8 mouse cellular contexts compared by ENCODE assay signal in genomic region chr12:80112071-80112660, GRCm38 (mm10). TPM values are rescaled to one million over a fixed set of nuclear protein-coding genes. Genes with fewer than 3 reads are reported as not detected.
DNase-seq lines count a peak whose midpoint lies in the region; ATAC-seq and TF ChIP-seq lines count a peak whose summit lies in the region.

No protein-coding gene starts in this region.

- peak overlapping the region; percentile 92 for H3K4me3 ChIP-seq in ES-Bruce4 (ENCODE audit: low read depth, low read length)
- H3K4me3 ChIP-seq in forebrain, embryonic 14.5 days (ENCODE audit: low read depth, low read length), result peak overlapping the region; percentile 59
- H3K4me3 ChIP-seq in kidney, embryonic 16.5 days (ENCODE audit: low read length), result peak overlapping the region; percentile 94
- H3K4me3 ChIP-seq in midbrain, postnatal 0 days (ENCODE audit: low read depth, low read length), result peak overlapping the region; percentile 53

- no peak for TF ChIP-seq POLR2A in ES-Bruce4 (IDR thresholded peaks at IDR 0.05; ENCODE audit: insufficient read depth, low read length)

- ATAC-seq in forebrain, embryonic 14.5 days, result no peak
- no peak for ATAC-seq in kidney, embryonic 16.5 days (ENCODE audit: low FRiP score, low TSS enrichment)
- no peak for ATAC-seq in midbrain, postnatal 0 days (ENCODE audit: low FRiP score)

- under 1% methylated on average over 26 of the region's 26 CpGs for WGBS in forebrain, embryonic 14.5 days
- under 1% methylated on average over 26 of the region's 26 CpGs for WGBS in kidney, embryonic 16.5 days
- WGBS in midbrain, postnatal 0 days, result under 1% methylated on average over 26 of the region's 26 CpGs

- H3K9ac ChIP-seq in ES-Bruce4 (ENCODE audit: low read depth, poor library complexity, severe bottlenecking), result peak overlapping the region; percentile 89
- H3K9ac ChIP-seq in forebrain, embryonic 14.5 days (ENCODE audit: low read length), result peak overlapping the region; percentile 75
- peak overlapping the region; percentile 99 for H3K9ac ChIP-seq in kidney, embryonic 16.5 days (replicated peaks; ENCODE audit: low read length)
- H3K9ac ChIP-seq in midbrain, postnatal 0 days (replicated peaks; ENCODE audit: low read length, poor library complexity, severe bottlenecking), result peak overlapping the region; percentile 64

- H3K9me3 ChIP-seq in ES-Bruce4 (replicated peaks; ENCODE audit: control insufficient read depth, insufficient read depth, low read length, poor library complexity, severe bottlenecking), result no peaks in the 10 kb centered on the region
- H3K9me3 ChIP-seq in forebrain, embryonic 14.5 days (replicated peaks; ENCODE audit: control insufficient read depth, low read length), result no peaks in the 10 kb centered on the region
- H3K9me3 ChIP-seq in kidney, embryonic 16.5 days (ENCODE audit: low read length), result no peaks in the 10 kb centered on the region
- H3K9me3 ChIP-seq in midbrain, postnatal 0 days (ENCODE audit: low read length), result no peaks in the 10 kb centered on the region

- H3K4me2 ChIP-seq in forebrain, embryonic 14.5 days (ENCODE audit: low read length), result peak overlapping the region; percentile 84
- peak overlapping the region; percentile 88 for H3K4me2 ChIP-seq in kidney, embryonic 16.5 days (replicated peaks; ENCODE audit: low read depth, low read length)
- H3K4me2 ChIP-seq in midbrain, postnatal 0 days (ENCODE audit: low read depth, low read length, poor library complexity, severe bottlenecking), result 0 out of 2 replicates have a peak overlapping the region, but pooled peaks have one; percentile 84

- DNase-seq in adrenal gland, postnatal 10 days, result peak; percentile 48
- DNase-seq in adrenal gland, postnatal 25 days, result no peak
- no peak for DNase-seq in forebrain, embryonic 14.5 days (ENCODE audit: low spot score)
- no peak for DNase-seq in midbrain, postnatal 0 days (ENCODE audit: low spot score)
- DNase-seq in ovary, postnatal 10 days (ENCODE audit: low spot score), result no peak
- no peak for DNase-seq in frontal cortex, postnatal 10 days (ENCODE audit: low spot score in 2 of 2)

- no peak for TF ChIP-seq EP300 in ES-Bruce4 (IDR thresholded peaks at IDR 0.05; ENCODE audit: insufficient read depth, low read depth, low read length)

- no peak for TF ChIP-seq CTCF in ES-Bruce4 (IDR thresholded peaks at IDR 0.05; ENCODE audit: low read depth, low read length)
- no peak for TF ChIP-seq CTCF in midbrain, postnatal 0 days (IDR thresholded peaks at IDR 0.05)

- H3K4me1 ChIP-seq in ES-Bruce4 (ENCODE audit: control insufficient read depth, insufficient read depth, low read length), result peaks cover under 1% of the 10 kb centered on the region
- H3K4me1 ChIP-seq in forebrain, embryonic 14.5 days (ENCODE audit: control insufficient read depth, insufficient read depth, low read length), result peaks cover 17% of the 10 kb centered on the region
- H3K4me1 ChIP-seq in kidney, embryonic 16.5 days (ENCODE audit: insufficient read depth, low read length), result peaks cover 20% of the 10 kb centered on the region
- peaks cover 9% of the 10 kb centered on the region; the same call in 1 of the 2 replicates for H3K4me1 ChIP-seq in midbrain, postnatal 0 days (ENCODE audit: insufficient read depth, low read length)

- H3K36me3 ChIP-seq in ES-Bruce4 (ENCODE audit: control insufficient read depth, insufficient read depth, low read length, poor library complexity, severe bottlenecking), result peaks cover 8% of the 10 kb centered on the region; the same call in 1 of the 2 replicates
- H3K36me3 ChIP-seq in forebrain, embryonic 14.5 days (ENCODE audit: control insufficient read depth, insufficient read depth, low read length), result peaks cover 10% of the 10 kb centered on the region; the same call in 1 of the 2 replicates
- H3K36me3 ChIP-seq in kidney, embryonic 16.5 days (ENCODE audit: insufficient read depth, low read length), result peaks cover 22% of the 10 kb centered on the region
- no peaks in the 10 kb centered on the region for H3K36me3 ChIP-seq in midbrain, postnatal 0 days (ENCODE audit: insufficient read depth, low read length)

- H3K27me3 ChIP-seq in ES-Bruce4 (ENCODE audit: control insufficient read depth, insufficient read depth, low read length, poor library complexity, severe bottlenecking), result no peaks in the 10 kb centered on the region
- H3K27me3 ChIP-seq in forebrain, embryonic 14.5 days (replicated peaks; ENCODE audit: control insufficient read depth, insufficient read depth, low read length), result peaks cover 5% of the 10 kb centered on the region; the same call in 1 of the 2 replicates
- H3K27me3 ChIP-seq in kidney, embryonic 16.5 days (ENCODE audit: insufficient read depth, low read length), result no peaks in the 10 kb centered on the region
- H3K27me3 ChIP-seq in midbrain, postnatal 0 days (ENCODE audit: insufficient read depth, low read length), result peaks cover 19% of the 10 kb centered on the region

- H3K27ac ChIP-seq in ES-Bruce4 (ENCODE audit: insufficient read depth, low read length), result peak overlapping the region; percentile 55
- peak overlapping the region; percentile 80; the same call in 1 of the 2 replicates for H3K27ac ChIP-seq in forebrain, embryonic 14.5 days (ENCODE audit: low read depth, low read length)
- H3K27ac ChIP-seq in kidney, embryonic 16.5 days (ENCODE audit: low read length), result peak overlapping the region; percentile 100
- peak overlapping the region; percentile 67 for H3K27ac ChIP-seq in midbrain, postnatal 0 days (ENCODE audit: low read depth, low read length)

RNA-seq across cellular contexts. Expression of gene Zfp36l1, which starts 0.6 kb away (rescaled TPM):
- total RNA-seq in adrenal gland, postnatal 10 days (2021), result 100 to 1,000 TPM; 190 to 228 TPM
- 225 TPM in 2 replicates for total RNA-seq in adrenal gland, postnatal 25 days (2021)
- 71.6 and 75.7 TPM in 2 replicates for polyA plus RNA-seq in ES-Bruce4 (2011; ENCODE audit: insufficient read depth, insufficient read length, low read depth, missing spikeins)
- polyA plus RNA-seq in forebrain, embryonic 14.5 days (2014; fragmentation: Nextera tagmentation; extraction: Ambion mirVana), result 39.7 and 45.5 TPM in 2 replicates
- polyA plus RNA-seq in kidney, embryonic 16.5 days (2015; fragmentation: Nextera tagmentation; extraction: Ambion mirVana), result 130 and 153 TPM in 2 replicates
- total RNA-seq in midbrain, postnatal 0 days (2014; rRNA removed), result 32.7 and 47.4 TPM in 2 replicates
- 46.3 and 48.5 TPM in 2 replicates for polyA plus RNA-seq in midbrain, postnatal 0 days (2015; fragmentation: Nextera tagmentation; extraction: Ambion mirVana)
